Mouse (Mus musculus) midbrain, embryonic 12.5 days (tissue): Measurements from ENCODE around the gene Caln1. TPM values are rescaled to one million over a fixed set of nuclear protein-coding genes. Genes with fewer than 3 reads are reported as not detected.

Source experiments
- ATAC-seq: fragments of 200-750 bp; cut with Nextera tagmentation; 2 replicates; pipeline ENCODE4 v1.8.0; 2017; ENCODE audit warnings: low read depth, moderate TSS enrichment, moderate library complexity; ENCODE audit not compliant: low FRiP score
- H3K27ac ChIP-seq: fragments of 300-500 bp; sonication (generic); replicated peaks from 2 replicates; pipeline ENCODE4 v1.5.1; 2016; ENCODE audit warnings: mild to moderate bottlenecking
- H3K27me3 ChIP-seq: fragments of 300-500 bp; sonication (generic); 2 replicates; pipeline ENCODE4 v1.6.1; 2016; ENCODE audit warnings: mild to moderate bottlenecking
- H3K36me3 ChIP-seq: fragments of 300-500 bp; sonication (generic); 2 replicates; pipeline ENCODE4 v1.6.1; 2016
- H3K4me1 ChIP-seq: fragments of 300-500 bp; sonication (generic); 2 replicates; pipeline ENCODE4 v1.6.1; 2016
- H3K4me2 ChIP-seq: fragments of 300-500 bp; sonication (generic); replicated peaks from 2 replicates; pipeline ENCODE4 v1.6.1; 2016; ENCODE audit warnings: mild to moderate bottlenecking, moderate library complexity
- H3K4me3 ChIP-seq: fragments of 300-500 bp; sonication (generic); 2 replicates; pipeline ENCODE4 v1.5.1; 2016; ENCODE audit warnings: mild to moderate bottlenecking
- H3K9ac ChIP-seq: fragments of 300-500 bp; sonication (generic); replicated peaks from 2 replicates; pipeline ENCODE4 v1.6.1; 2016; ENCODE audit warnings: mild to moderate bottlenecking, moderate library complexity
- H3K9me3 ChIP-seq: fragments of 300-500 bp; sonication (generic); 2 replicates; pipeline ENCODE4 v1.6.1; 2016; ENCODE audit warnings: mild to moderate bottlenecking
- WGBS: fragments of 180-500 bp; shearing (Covaris S2); methylation state at CpG from one replicate; pipeline ENCODE4 v1.1.7; 2016; 5-methylcytosine and 5-hydroxymethylcytosine counted together
- polyA plus RNA-seq: library from polyadenylated mRNA; unstranded; fragments of >200 nt; fragmentation: Nextera tagmentation; extraction: Ambion mirVana; gene quantifications from 2 replicates; pipeline ENCODE4 v1.2.1, GENCODE M21; 2016

Caln1 gene
- polyA plus RNA-seq, 1 experiment from 2014 or later: 1.2 TPM

DNA sequence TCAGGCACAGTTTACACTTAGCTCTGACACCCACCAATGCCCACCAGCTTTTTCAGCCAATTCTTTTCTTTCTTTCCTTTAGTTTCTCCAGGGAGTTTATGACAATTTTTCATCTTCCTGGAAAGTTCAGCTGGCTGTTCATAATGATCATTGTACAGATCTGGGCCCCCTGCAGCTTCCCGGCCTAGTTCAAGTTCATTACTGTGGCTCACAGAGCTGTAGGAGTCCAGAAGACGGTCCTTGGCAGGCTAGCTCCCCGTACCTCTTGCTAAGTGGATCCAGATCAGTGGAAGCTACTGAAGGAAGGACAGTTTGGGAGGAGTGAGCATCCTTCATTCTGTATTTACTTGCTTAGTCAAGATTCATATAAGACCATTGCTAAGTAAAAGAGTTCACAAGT lies 288.9 kb downstream of the Caln1 start:
- ATAC-seq: no peak
- no peaks in the 10 kb centered on the region for H3K36me3 ChIP-seq
- H3K9ac ChIP-seq: no peak overlapping the region
- 77% methylated on average over 3 of the region's 3 CpGs for whole genome bisulfite sequencing
- H3K27ac ChIP-seq: no peak overlapping the region
- H3K4me2 ChIP-seq: no peak overlapping the region
- no peaks in the 10 kb centered on the region for H3K9me3 ChIP-seq
- H3K27me3 ChIP-seq: no peaks in the 10 kb centered on the region
- H3K4me1 ChIP-seq: no peaks in the 10 kb centered on the region
- H3K4me3 ChIP-seq: no peak overlapping the region

DNA sequence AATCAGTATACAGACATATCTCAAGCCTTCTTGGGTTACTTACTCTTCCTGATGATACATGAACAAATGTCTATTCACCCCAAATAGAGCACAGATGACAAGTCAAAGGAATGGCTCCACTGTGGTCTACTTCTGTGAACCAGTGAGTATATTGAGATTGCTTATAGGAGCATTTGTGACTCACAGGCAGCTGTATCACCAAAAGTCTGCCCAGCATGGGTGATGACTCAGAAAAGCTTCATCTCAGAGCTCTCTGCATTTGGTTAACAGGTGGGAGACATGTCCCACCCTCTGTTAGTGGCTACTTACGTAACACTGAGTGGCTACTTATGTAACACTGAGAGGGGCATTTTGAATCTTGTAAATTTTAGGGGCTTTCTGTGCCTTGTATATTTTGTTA lies 296.8 kb downstream of the Caln1 start:
- H3K9ac ChIP-seq: no peak overlapping the region
- H3K9me3 ChIP-seq: no peaks in the 10 kb centered on the region
- no peaks in the 10 kb centered on the region for H3K4me1 ChIP-seq
- H3K27ac ChIP-seq: no peak overlapping the region
- H3K4me3 ChIP-seq: no peak overlapping the region
- no peak overlapping the region for H3K4me2 ChIP-seq
- no peaks in the 10 kb centered on the region for H3K27me3 ChIP-seq
- no peaks in the 10 kb centered on the region for H3K36me3 ChIP-seq
- no peak for ATAC-seq
- WGBS: 88% methylated on average over 1 of the region's 1 CpGs

GRCm38 (mm10) chr5:130672588-130672987 lies 303.3 kb downstream of the Caln1 start:
- Histone ChIP-seq H3K4me3 (no peak overlapping the region), H3K9me3 (no peaks in the 10 kb centered on the region), H3K27ac (no peak overlapping the region), H3K36me3 (no peaks in the 10 kb centered on the region), H3K4me1 (no peaks in the 10 kb centered on the region), H3K9ac (no peak overlapping the region), H3K4me2 (no peak overlapping the region), H3K27me3 (no peaks in the 10 kb centered on the region)
- no peak for ATAC-seq
- 50% methylated on average over 3 of the region's 3 CpGs for WGBS

- Histone ChIP-seq H3K36me3 (no peaks in the 10 kb centered on the region), H3K27me3 (no peaks in the 10 kb centered on the region), H3K27ac (no peak overlapping the region), H3K9me3 (no peaks in the 10 kb centered on the region), H3K4me1 (no peaks in the 10 kb centered on the region), H3K9ac (no peak overlapping the region), H3K4me2 (no peak overlapping the region), H3K4me3 (no peak overlapping the region)
- 65% methylated on average over 3 of the region's 3 CpGs for WGBS
- no peak for ATAC-seq
Measured at GRCm38 (mm10) chr5:130673092-130673491, 303.8 kb downstream of the Caln1 start.

DNA sequence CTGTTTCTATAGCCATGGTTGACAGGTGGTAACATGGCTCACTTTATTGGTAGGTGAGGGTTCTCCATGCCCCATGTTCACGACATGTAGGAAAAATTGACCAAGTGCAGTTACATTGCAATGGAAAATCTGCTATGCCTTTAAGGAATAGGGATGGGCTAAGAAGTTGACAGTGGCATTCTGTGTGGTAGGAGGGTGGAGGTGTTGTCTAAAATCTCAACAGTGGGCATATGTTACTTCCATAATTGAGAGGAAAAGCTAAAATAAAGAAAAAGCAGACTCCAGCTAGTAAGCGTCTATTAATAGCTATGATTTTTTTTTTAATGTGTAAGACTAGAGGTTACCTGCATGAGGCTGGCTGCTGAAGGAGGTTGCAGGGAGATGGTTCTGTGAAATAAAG lies 308.6 kb downstream of the Caln1 start:
- H3K36me3 ChIP-seq: no peaks in the 10 kb centered on the region
- H3K27me3 ChIP-seq: no peaks in the 10 kb centered on the region
- no peaks in the 10 kb centered on the region for H3K4me1 ChIP-seq
- ATAC-seq: no peak
- H3K4me2 ChIP-seq: no peak overlapping the region
- H3K27ac ChIP-seq: no peak overlapping the region
- 91% methylated on average over 2 of the region's 2 CpGs for WGBS
- no peak overlapping the region for H3K4me3 ChIP-seq
- no peak overlapping the region for H3K9ac ChIP-seq
- H3K9me3 ChIP-seq: no peaks in the 10 kb centered on the region

DNA sequence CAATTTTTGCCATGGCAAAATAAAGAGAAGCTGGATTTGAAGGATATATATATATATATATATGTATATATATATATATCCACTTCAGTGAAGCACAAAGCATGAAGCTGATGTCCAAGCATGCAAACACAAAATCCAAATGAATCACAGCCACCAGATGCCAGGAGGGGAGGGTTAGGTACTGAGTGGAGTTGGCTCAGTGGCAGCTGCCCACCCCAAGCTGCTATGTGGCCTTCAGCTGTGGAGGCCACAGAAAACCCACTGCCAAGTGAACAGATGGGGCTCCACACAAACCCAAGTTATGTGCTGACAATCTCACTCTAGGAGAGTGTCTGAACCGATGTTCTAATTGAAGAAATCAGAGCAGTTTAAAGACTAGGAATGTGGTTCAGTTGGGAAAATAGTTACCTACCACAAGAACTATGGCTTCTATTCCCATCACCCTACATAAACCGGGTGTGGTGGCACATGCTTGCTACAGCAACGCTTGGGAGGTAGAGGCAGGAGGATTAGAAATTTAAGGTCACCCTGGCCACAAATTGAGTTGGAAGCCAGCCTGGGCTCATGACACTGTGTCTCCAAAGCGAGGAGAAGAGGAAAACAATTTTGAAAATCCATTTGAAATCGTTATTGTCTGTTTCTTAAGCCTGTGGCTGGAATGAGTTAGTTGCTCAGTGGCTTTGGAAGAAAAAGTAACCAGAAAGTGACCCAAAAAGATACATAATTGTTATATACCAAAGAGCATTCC lies 316.8 kb downstream of the Caln1 start:
- WGBS: 85% methylated on average over 5 of the region's 5 CpGs
- H3K27me3 ChIP-seq: no peaks in the 10 kb centered on the region
- no peaks in the 10 kb centered on the region for H3K4me1 ChIP-seq
- no peaks in the 10 kb centered on the region for H3K9me3 ChIP-seq
- ATAC-seq: no peak
- H3K4me2 ChIP-seq: no peak overlapping the region
- no peak overlapping the region for H3K27ac ChIP-seq
- no peaks in the 10 kb centered on the region for H3K36me3 ChIP-seq
- no peak overlapping the region for H3K4me3 ChIP-seq
- H3K9ac ChIP-seq: no peak overlapping the region

GRCm38 (mm10) chr5:130688385-130689138 lies 319.3 kb downstream of the Caln1 start:
- H3K4me3 ChIP-seq: no peak overlapping the region
- no peak overlapping the region for H3K9ac ChIP-seq
- 44% methylated on average over 16 of the region's 16 CpGs for WGBS
- no peak overlapping the region for H3K4me2 ChIP-seq
- H3K27me3 ChIP-seq: no peaks in the 10 kb centered on the region
- H3K27ac ChIP-seq: no peak overlapping the region
- ATAC-seq: no peak
- H3K4me1 ChIP-seq: no peaks in the 10 kb centered on the region
- no peaks in the 10 kb centered on the region for H3K36me3 ChIP-seq
- no peaks in the 10 kb centered on the region for H3K9me3 ChIP-seq

DNA sequence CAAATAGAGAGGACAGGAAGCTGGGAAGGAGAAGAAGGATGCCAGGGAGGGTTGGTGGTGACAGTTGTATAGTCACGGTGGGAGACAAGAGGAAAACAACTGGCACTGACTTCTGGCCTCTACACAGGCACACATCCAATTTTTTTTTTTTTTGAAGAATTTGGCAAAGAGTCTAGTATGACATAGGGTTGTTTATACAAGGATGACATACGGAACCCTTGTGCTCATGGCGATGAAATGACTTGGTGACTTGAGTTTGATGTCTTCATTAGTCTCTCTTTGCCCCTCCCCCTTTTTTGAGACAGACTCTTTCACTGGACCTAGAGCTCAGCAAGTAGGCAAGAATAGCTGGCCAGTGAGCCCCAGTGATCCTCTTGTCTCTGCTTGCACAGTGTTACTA lies 322.1 kb downstream of the Caln1 start:
- Histone ChIP-seq H3K27ac (no peak overlapping the region), H3K9me3 (no peaks in the 10 kb centered on the region), H3K4me1 (no peaks in the 10 kb centered on the region), H3K36me3 (no peaks in the 10 kb centered on the region), H3K27me3 (no peaks in the 10 kb centered on the region), H3K9ac (no peak overlapping the region), H3K4me3 (no peak overlapping the region), H3K4me2 (no peak overlapping the region)
- 92% methylated on average over 3 of the region's 3 CpGs for WGBS
- no peak for ATAC-seq

- no peak overlapping the region for H3K9ac ChIP-seq
- H3K4me3 ChIP-seq: no peak overlapping the region
- H3K27me3 ChIP-seq: no peaks in the 10 kb centered on the region
- H3K27ac ChIP-seq: no peak overlapping the region
- no peak for ATAC-seq
- H3K4me2 ChIP-seq: no peak overlapping the region
- no peaks in the 10 kb centered on the region for H3K36me3 ChIP-seq
- no peaks in the 10 kb centered on the region for H3K9me3 ChIP-seq
- H3K4me1 ChIP-seq: no peaks in the 10 kb centered on the region
- WGBS: 92% methylated on average over 4 of the region's 4 CpGs
Measured at GRCm38 (mm10) chr5:130699476-130699875, 330.2 kb downstream of the Caln1 start.

GRCm38 (mm10) chr5:130701777-130702176 lies 332.5 kb downstream of the Caln1 start:
- H3K27me3 ChIP-seq: no peaks in the 10 kb centered on the region
- no peak overlapping the region for H3K9ac ChIP-seq
- no peak overlapping the region for H3K4me3 ChIP-seq
- 90% methylated on average over 6 of the region's 6 CpGs for WGBS
- no peaks in the 10 kb centered on the region for H3K4me1 ChIP-seq
- H3K36me3 ChIP-seq: no peaks in the 10 kb centered on the region
- ATAC-seq: no peak
- no peaks in the 10 kb centered on the region for H3K9me3 ChIP-seq
- H3K27ac ChIP-seq: no peak overlapping the region
- H3K4me2 ChIP-seq: no peak overlapping the region

DNA sequence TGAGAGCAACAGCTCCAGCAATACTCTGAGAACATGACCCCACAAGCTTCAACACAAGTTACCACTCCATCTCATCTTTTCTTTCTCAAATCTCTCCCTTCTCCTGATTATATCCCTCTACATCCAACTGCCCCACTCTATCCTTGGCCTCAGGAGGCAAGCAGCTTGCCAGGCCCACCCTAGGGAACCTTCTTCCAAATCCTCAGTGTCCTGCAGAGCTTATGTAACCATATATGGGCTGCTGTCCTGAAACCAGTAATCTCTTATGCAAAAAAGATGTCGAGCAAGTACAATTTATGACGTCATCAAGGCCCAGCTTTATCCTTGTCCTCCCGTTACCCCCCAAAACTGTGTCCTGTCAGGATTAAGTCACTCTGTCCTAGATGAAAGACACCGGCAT lies 333.1 kb downstream of the Caln1 start:
- H3K4me2 ChIP-seq: no peak overlapping the region
- 80% methylated on average over 4 of the region's 4 CpGs for WGBS
- H3K9ac ChIP-seq: no peak overlapping the region
- no peak overlapping the region for H3K27ac ChIP-seq
- no peak overlapping the region for H3K4me3 ChIP-seq
- no peaks in the 10 kb centered on the region for H3K27me3 ChIP-seq
- ATAC-seq: no peak
- H3K9me3 ChIP-seq: no peaks in the 10 kb centered on the region
- H3K4me1 ChIP-seq: no peaks in the 10 kb centered on the region
- H3K36me3 ChIP-seq: no peaks in the 10 kb centered on the region

DNA sequence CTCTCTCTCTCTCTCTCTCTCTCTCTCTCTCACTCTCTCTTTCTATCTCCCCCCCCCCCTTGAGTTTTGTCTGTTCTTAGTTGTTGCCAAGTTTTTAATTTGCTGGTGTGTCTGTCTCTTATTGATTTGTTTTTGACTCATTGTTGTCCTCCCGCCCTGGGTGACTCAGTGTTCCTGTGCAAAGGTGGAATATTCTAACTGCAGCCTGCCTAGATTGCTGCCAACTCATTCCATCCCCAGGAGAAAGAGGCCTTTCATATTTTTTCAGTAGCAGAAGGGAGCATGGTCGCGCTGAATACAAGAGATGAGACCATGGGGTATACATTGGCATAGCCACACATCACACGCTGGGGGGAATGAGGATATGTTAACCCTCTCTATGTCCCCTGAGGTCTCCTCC lies 335.6 kb downstream of the Caln1 start:
- Histone ChIP-seq H3K4me2 (no peak overlapping the region), H3K9ac (no peak overlapping the region), H3K27ac (no peak overlapping the region), H3K36me3 (no peaks in the 10 kb centered on the region), H3K9me3 (no peaks in the 10 kb centered on the region), H3K27me3 (no peaks in the 10 kb centered on the region), H3K4me1 (no peaks in the 10 kb centered on the region), H3K4me3 (no peak overlapping the region)
- 89% methylated on average over 4 of the region's 4 CpGs for WGBS
- no peak for ATAC-seq
